Mouse (Mus musculus): ENCODE data around the gene Gdf10. TPM values are rescaled to one million over a fixed set of nuclear protein-coding genes. Genes with fewer than 3 reads are reported as not detected.

The Gdf10 gene
- polyA plus RNA-seq, 1 experiment from 2014 or later, result 3.1 TPM

GRCm38 (mm10) chr14:33903199-33903598 is 20.2 kb upstream of the Gdf10 start:
- Histone ChIP-seq H3K4me3 (no peak overlapping the region), H3K27me3 (no peaks in the 10 kb centered on the region), H3K9me3 (no peaks in the 10 kb centered on the region), H3K4me1 (no peaks in the 10 kb centered on the region), H3K36me3 (no peaks in the 10 kb centered on the region), H3K9ac (replicated peaks) (no peak overlapping the region), H3K4me2 (replicated peaks) (no peak overlapping the region), H3K27ac (replicated peaks) (no peak overlapping the region)
- no peak for ATAC-seq (replicated peaks)
- WGBS, result 92% methylated on average over 1 of the region's 1 CpGs

GRCm38 (mm10) chr14:33904851-33905250 is 18.5 kb upstream of the Gdf10 start:
- Histone ChIP-seq H3K9ac (replicated peaks) (no peak overlapping the region), H3K4me3 (no peak overlapping the region), H3K4me2 (replicated peaks) (no peak overlapping the region), H3K9me3 (no peaks in the 10 kb centered on the region), H3K4me1 (no peaks in the 10 kb centered on the region), H3K36me3 (no peaks in the 10 kb centered on the region), H3K27me3 (no peaks in the 10 kb centered on the region), H3K27ac (replicated peaks) (no peak overlapping the region)
- ATAC-seq (replicated peaks), result no peak

DNA sequence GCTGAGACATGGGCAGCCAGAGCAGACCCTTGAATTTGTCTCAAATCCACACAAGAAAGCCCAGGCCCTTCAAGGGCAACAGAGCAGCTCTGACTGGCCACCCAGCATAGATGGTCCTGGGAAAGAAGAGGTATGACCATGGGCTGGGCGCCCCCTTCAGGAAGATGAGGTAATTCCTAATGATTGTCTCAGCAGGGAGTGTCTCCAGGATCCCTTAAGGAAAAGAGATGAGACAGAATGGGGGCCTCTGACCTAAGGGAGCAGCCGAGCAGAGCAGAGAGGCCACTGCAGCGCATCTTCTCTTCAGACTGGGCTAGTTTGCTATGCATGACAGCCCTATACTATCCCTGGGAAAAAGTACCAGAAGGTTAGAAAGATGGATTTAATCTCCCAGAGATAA is 9.7 kb upstream of the Gdf10 start:
- H3K4me3 ChIP-seq, result no peak overlapping the region
- no peaks in the 10 kb centered on the region for H3K27me3 ChIP-seq
- 35% methylated on average over 3 of the region's 3 CpGs for WGBS
- no peak overlapping the region for H3K4me2 ChIP-seq (replicated peaks)
- no peak overlapping the region for H3K27ac ChIP-seq (replicated peaks)
- H3K36me3 ChIP-seq, result no peaks in the 10 kb centered on the region
- ATAC-seq (replicated peaks), result no peak
- H3K9ac ChIP-seq (replicated peaks), result no peak overlapping the region
- H3K9me3 ChIP-seq, result no peaks in the 10 kb centered on the region
- H3K4me1 ChIP-seq, result no peaks in the 10 kb centered on the region

- WGBS, result 81% methylated on average over 9 of the region's 9 CpGs
- Histone ChIP-seq H3K4me3 (no peak overlapping the region), H3K4me1 (no peaks in the 10 kb centered on the region), H3K27me3 (no peaks in the 10 kb centered on the region), H3K9me3 (no peaks in the 10 kb centered on the region), H3K36me3 (no peaks in the 10 kb centered on the region), H3K4me2 (replicated peaks) (no peak overlapping the region), H3K27ac (replicated peaks) (no peak overlapping the region), H3K9ac (replicated peaks) (no peak overlapping the region)
- ATAC-seq (replicated peaks), result no peak
These were observed 9.2 kb upstream of the Gdf10 start for GRCm38 (mm10) chr14:33914206-33914605.

DNA sequence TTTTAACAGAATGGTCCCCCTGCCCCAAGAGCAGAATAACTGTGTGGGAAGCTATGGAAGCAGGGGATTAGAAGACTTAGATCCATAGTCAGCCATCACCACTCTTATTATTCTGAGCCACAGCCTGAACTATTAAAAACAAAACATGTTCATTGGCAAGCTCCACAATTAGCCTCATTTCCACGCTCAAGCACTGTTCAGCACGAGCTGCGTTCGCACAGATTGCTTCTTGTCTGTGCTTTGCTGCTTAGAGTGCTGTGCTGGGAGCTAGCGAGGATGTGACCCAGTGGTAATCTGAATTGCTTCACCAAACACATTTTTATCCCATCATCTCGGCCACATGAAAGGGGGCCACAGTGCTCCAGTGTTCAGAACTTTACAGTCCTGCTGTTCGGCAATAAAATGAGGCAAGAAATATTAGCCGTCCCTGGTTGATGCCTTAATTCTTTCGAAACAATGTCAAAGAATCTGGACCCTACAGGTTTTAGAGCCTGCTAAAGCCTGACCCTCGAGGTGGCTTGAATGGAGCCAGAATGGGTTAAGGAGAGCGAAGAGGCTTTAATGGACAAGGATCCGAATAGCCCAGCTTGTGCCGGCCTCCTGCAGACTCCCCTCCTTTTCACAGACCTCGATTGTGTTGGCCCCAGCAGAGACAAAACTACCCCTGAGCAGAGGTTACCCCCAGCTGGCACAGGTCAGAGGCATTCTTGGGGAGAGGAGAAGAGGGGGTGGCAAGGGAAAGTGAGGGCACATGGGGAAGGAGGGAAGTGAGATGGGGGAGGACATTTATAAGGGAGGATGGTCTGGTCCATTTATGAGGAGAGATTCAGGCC is 2.4 kb upstream of the Gdf10 start:
- no peak overlapping the region for H3K9ac ChIP-seq (replicated peaks)
- peaks cover 20% of the 10 kb centered on the region for H3K4me1 ChIP-seq
- no peaks in the 10 kb centered on the region for H3K36me3 ChIP-seq
- peak; percentile 44; the same call in 1 of the 2 replicates for ATAC-seq (replicated peaks)
- no peak overlapping the region for H3K4me3 ChIP-seq
- no peak overlapping the region for H3K27ac ChIP-seq (replicated peaks)
- no peaks in the 10 kb centered on the region for H3K9me3 ChIP-seq
- 5% methylated on average over 14 of the region's 14 CpGs for WGBS
- H3K27me3 ChIP-seq, result peaks cover 19% of the 10 kb centered on the region
- H3K4me2 ChIP-seq (replicated peaks), result no peak overlapping the region

DNA sequence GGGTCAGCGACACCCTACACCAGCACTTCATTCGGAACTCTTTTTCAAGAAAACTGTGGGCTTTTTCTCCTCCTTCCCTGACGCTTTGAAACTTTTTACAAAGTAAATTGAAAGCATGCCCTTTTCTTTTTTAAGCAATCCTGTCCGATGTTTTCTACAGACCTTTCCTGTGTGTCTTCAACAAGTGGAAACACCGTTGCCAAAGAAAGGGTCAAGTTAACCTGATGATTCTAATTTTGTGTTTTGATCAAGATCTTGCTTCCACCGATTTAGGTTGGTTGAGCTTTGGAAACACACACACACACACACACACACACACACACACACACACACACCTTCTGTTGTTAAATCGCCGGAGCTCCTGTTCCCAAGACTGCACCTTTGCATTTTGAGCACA is 618 bp upstream of the Gdf10 start:
- peaks cover 19% of the 10 kb centered on the region for H3K27me3 ChIP-seq
- WGBS, result 8% methylated on average over 8 of the region's 8 CpGs
- no peaks in the 10 kb centered on the region for H3K9me3 ChIP-seq
- no peak overlapping the region for H3K27ac ChIP-seq (replicated peaks)
- 0 out of 2 replicates have a peak overlapping the region, but pooled peaks have one; percentile 48 for H3K9ac ChIP-seq (replicated peaks)
- H3K4me2 ChIP-seq (replicated peaks), result peak overlapping the region; percentile 96
- no peak for ATAC-seq (replicated peaks)
- H3K36me3 ChIP-seq, result no peaks in the 10 kb centered on the region
- peak overlapping the region; percentile 61 for H3K4me3 ChIP-seq
- peaks cover 20% of the 10 kb centered on the region for H3K4me1 ChIP-seq

DNA sequence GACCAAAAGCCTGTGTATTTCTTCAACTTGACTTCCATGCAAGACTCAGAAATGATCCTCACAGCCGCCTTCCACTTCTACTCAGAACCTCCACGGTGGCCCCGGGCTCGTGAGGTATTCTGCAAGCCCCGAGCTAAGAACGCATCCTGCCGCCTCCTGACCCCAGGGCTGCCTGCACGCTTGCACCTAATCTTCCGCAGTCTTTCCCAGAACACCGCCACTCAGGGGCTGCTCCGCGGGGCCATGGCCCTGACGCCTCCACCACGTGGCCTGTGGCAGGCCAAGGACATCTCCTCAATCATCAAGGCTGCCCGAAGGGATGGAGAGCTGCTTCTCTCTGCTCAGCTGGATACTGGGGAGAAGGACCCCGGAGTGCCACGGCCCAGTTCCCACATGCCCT is 8.5 kb downstream of the Gdf10 start:
- Histone ChIP-seq H3K4me1 (no peaks in the 10 kb centered on the region), H3K36me3 (no peaks in the 10 kb centered on the region), H3K27me3 (no peaks in the 10 kb centered on the region; the same call in 1 of the 2 replicates), H3K27ac (replicated peaks) (no peak overlapping the region), H3K4me2 (replicated peaks) (no peak overlapping the region), H3K4me3 (no peak overlapping the region), H3K9me3 (no peaks in the 10 kb centered on the region), H3K9ac (replicated peaks) (no peak overlapping the region)
- WGBS, result 76% methylated on average over 17 of the region's 17 CpGs
- ATAC-seq (replicated peaks), result no peak

GRCm38 (mm10) chr14:33932935-33933703 is 9.7 kb downstream of the Gdf10 start:
- Histone ChIP-seq H3K36me3 (no peaks in the 10 kb centered on the region), H3K27me3 (no peaks in the 10 kb centered on the region; the same call in 1 of the 2 replicates), H3K27ac (replicated peaks) (no peak overlapping the region), H3K9me3 (no peaks in the 10 kb centered on the region), H3K4me3 (no peak overlapping the region), H3K9ac (replicated peaks) (no peak overlapping the region), H3K4me1 (no peaks in the 10 kb centered on the region), H3K4me2 (replicated peaks) (no peak overlapping the region)
- WGBS, result 72% methylated on average over 10 of the region's 10 CpGs
- peak; percentile 42; the same call in 1 of the 2 replicates for ATAC-seq (replicated peaks)

- H3K9me3 ChIP-seq, result no peaks in the 10 kb centered on the region
- H3K27ac ChIP-seq (replicated peaks), result no peak overlapping the region
- H3K4me1 ChIP-seq, result no peaks in the 10 kb centered on the region
- H3K36me3 ChIP-seq, result no peaks in the 10 kb centered on the region
- peak; percentile 49; the same call in 1 of the 2 replicates for ATAC-seq (replicated peaks)
- H3K27me3 ChIP-seq, result no peaks in the 10 kb centered on the region; the same call in 1 of the 2 replicates
- no peak overlapping the region for H3K4me2 ChIP-seq (replicated peaks)
- no peak overlapping the region for H3K9ac ChIP-seq (replicated peaks)
- H3K4me3 ChIP-seq, result no peak overlapping the region
- 38% methylated on average over 5 of the region's 5 CpGs for WGBS
These were observed 10.5 kb downstream of the Gdf10 start for GRCm38 (mm10) chr14:33933778-33934317.

GRCm38 (mm10) chr14:33939117-33939516 is 15.7 kb downstream of the Gdf10 start:
- Histone ChIP-seq H3K27me3 (no peaks in the 10 kb centered on the region), H3K4me1 (no peaks in the 10 kb centered on the region), H3K27ac (replicated peaks) (no peak overlapping the region), H3K4me3 (no peak overlapping the region), H3K9me3 (no peaks in the 10 kb centered on the region), H3K9ac (replicated peaks) (no peak overlapping the region), H3K4me2 (replicated peaks) (0 out of 2 replicates have a peak overlapping the region, but pooled peaks have one; percentile 20), H3K36me3 (no peaks in the 10 kb centered on the region)
- no peak for ATAC-seq (replicated peaks)
- WGBS, result 28% methylated on average over 9 of the region's 9 CpGs

GRCm38 (mm10) chr14:33940739-33941138 is 17.4 kb downstream of the Gdf10 start, which contains the start of gene Gdf2:
Gene Gdf2 (plus strand): TSS chr14:33941039.
- no peaks in the 10 kb centered on the region for H3K9me3 ChIP-seq
- H3K27ac ChIP-seq (replicated peaks), result no peak within 1 kb of the TSS
- no peak for ATAC-seq (replicated peaks)
- H3K27me3 ChIP-seq, result no peaks in the 10 kb centered on the region
- H3K4me1 ChIP-seq, result no peaks in the 10 kb centered on the region
- no peaks in the 10 kb centered on the region for H3K36me3 ChIP-seq
- no peak within 1 kb of the TSS for H3K9ac ChIP-seq (replicated peaks)
- 83% methylated on average over 8 of the region's 8 CpGs for WGBS
- H3K4me2 ChIP-seq (replicated peaks), result no peak within 1 kb of the TSS
- no peak within 1 kb of the TSS for H3K4me3 ChIP-seq

GRCm38 (mm10) chr14:33942222-33942621 is 18.8 kb downstream of the Gdf10 start:
- Histone ChIP-seq H3K9me3 (no peaks in the 10 kb centered on the region), H3K36me3 (no peaks in the 10 kb centered on the region), H3K4me1 (no peaks in the 10 kb centered on the region), H3K9ac (replicated peaks) (no peak overlapping the region), H3K27me3 (no peaks in the 10 kb centered on the region), H3K27ac (replicated peaks) (no peak overlapping the region), H3K4me3 (no peak overlapping the region), H3K4me2 (replicated peaks) (no peak overlapping the region)
- no peak for ATAC-seq (replicated peaks)
- 86% methylated on average over 5 of the region's 5 CpGs for WGBS

Data from forebrain, embryonic 15.5 days (tissue).